Mouse (Mus musculus): Measurements from ENCODE around the gene Smad9. TPM values are rescaled to one million over a fixed set of nuclear protein-coding genes. Genes with fewer than 3 reads are reported as not detected.
A peak's percentile ranks its signal among the peaks of the same experiment; 100 is the strongest.

The Smad9 gene
- polyA plus RNA-seq, 1 experiment: not detected

- H3K9ac ChIP-seq (ENCODE audit: low read depth, poor library complexity, severe bottlenecking): peak overlapping the region; percentile 82
- TF ChIP-seq POLR2A (IDR thresholded peaks at IDR 0.05; ENCODE audit: insufficient read depth, low read length) (no peak), CTCF (IDR thresholded peaks at IDR 0.05; ENCODE audit: low read depth, low read length) (no peak), EP300 (IDR thresholded peaks at IDR 0.05; ENCODE audit: insufficient read depth, low read depth, low read length) (no peak)
- H3K9me3 ChIP-seq (replicated peaks; ENCODE audit: control insufficient read depth, insufficient read depth, low read length, poor library complexity, severe bottlenecking): no peaks in the 10 kb centered on the region
- H3K27me3 ChIP-seq (ENCODE audit: control insufficient read depth, insufficient read depth, low read length, poor library complexity, severe bottlenecking): no peaks in the 10 kb centered on the region
- peaks cover 30% of the 10 kb centered on the region for H3K36me3 ChIP-seq (ENCODE audit: control insufficient read depth, insufficient read depth, low read length, poor library complexity, severe bottlenecking)
- H3K4me1 ChIP-seq (ENCODE audit: control insufficient read depth, insufficient read depth, low read length): no peaks in the 10 kb centered on the region
- peak overlapping the region; percentile 99 for H3K4me3 ChIP-seq (ENCODE audit: low read depth, low read length)
- peak overlapping the region; percentile 75 for H3K27ac ChIP-seq (ENCODE audit: insufficient read depth, low read length)
These were observed 20.8 kb upstream of the Smad9 start for GRCm38 (mm10) chr3:54734411-54735246.

- Histone ChIP-seq H3K36me3 (ENCODE audit: control insufficient read depth, insufficient read depth, low read length, poor library complexity, severe bottlenecking) (peaks cover 24% of the 10 kb centered on the region), H3K9me3 (replicated peaks; ENCODE audit: control insufficient read depth, insufficient read depth, low read length, poor library complexity, severe bottlenecking) (no peaks in the 10 kb centered on the region), H3K27ac (ENCODE audit: insufficient read depth, low read length) (peak within 1 kb of the TSS; percentile 75), H3K9ac (ENCODE audit: low read depth, poor library complexity, severe bottlenecking) (peak within 1 kb of the TSS; percentile 82), H3K4me1 (ENCODE audit: control insufficient read depth, insufficient read depth, low read length) (no peaks in the 10 kb centered on the region), H3K4me3 (ENCODE audit: low read depth, low read length) (peak within 1 kb of the TSS; percentile 99), H3K27me3 (ENCODE audit: control insufficient read depth, insufficient read depth, low read length, poor library complexity, severe bottlenecking) (no peaks in the 10 kb centered on the region)
- TF ChIP-seq CTCF (IDR thresholded peaks at IDR 0.05; ENCODE audit: low read depth, low read length): peak; percentile 88
- no peak for TF ChIP-seq EP300 (IDR thresholded peaks at IDR 0.05; ENCODE audit: insufficient read depth, low read depth, low read length)
- TF ChIP-seq POLR2A (IDR thresholded peaks at IDR 0.05; ENCODE audit: insufficient read depth, low read length): peak; percentile 61
These were observed 19.9 kb upstream of the Smad9 start, which contains the start of the genes Exosc8 and Alg5 for GRCm38 (mm10) chr3:54735247-54736046. Gene Exosc8 (minus strand): TSS chr3:54735393. Gene Alg5 (plus strand): TSS chr3:54735539.

- H3K36me3 ChIP-seq (ENCODE audit: control insufficient read depth, insufficient read depth, low read length, poor library complexity, severe bottlenecking): peaks cover 18% of the 10 kb centered on the region
- no peaks in the 10 kb centered on the region for H3K4me1 ChIP-seq (ENCODE audit: control insufficient read depth, insufficient read depth, low read length)
- H3K9ac ChIP-seq (ENCODE audit: low read depth, poor library complexity, severe bottlenecking): peak overlapping the region; percentile 82
- no peak overlapping the region for H3K27ac ChIP-seq (ENCODE audit: insufficient read depth, low read length)
- H3K9me3 ChIP-seq (replicated peaks; ENCODE audit: control insufficient read depth, insufficient read depth, low read length, poor library complexity, severe bottlenecking): no peaks in the 10 kb centered on the region
- TF ChIP-seq CTCF (IDR thresholded peaks at IDR 0.05; ENCODE audit: low read depth, low read length): no peak
- TF ChIP-seq POLR2A (IDR thresholded peaks at IDR 0.05; ENCODE audit: insufficient read depth, low read length): no peak
- TF ChIP-seq EP300 (IDR thresholded peaks at IDR 0.05; ENCODE audit: insufficient read depth, low read depth, low read length): no peak
- no peaks in the 10 kb centered on the region for H3K27me3 ChIP-seq (ENCODE audit: control insufficient read depth, insufficient read depth, low read length, poor library complexity, severe bottlenecking)
- H3K4me3 ChIP-seq (ENCODE audit: low read depth, low read length): peak overlapping the region; percentile 94
These were observed 19.1 kb upstream of the Smad9 start for GRCm38 (mm10) chr3:54736101-54736927.

- Histone ChIP-seq H3K4me3 (ENCODE audit: low read depth, low read length) (no peak overlapping the region), H3K36me3 (ENCODE audit: control insufficient read depth, insufficient read depth, low read length, poor library complexity, severe bottlenecking) (peaks cover 20% of the 10 kb centered on the region), H3K27me3 (ENCODE audit: control insufficient read depth, insufficient read depth, low read length, poor library complexity, severe bottlenecking) (no peaks in the 10 kb centered on the region), H3K9me3 (replicated peaks; ENCODE audit: control insufficient read depth, insufficient read depth, low read length, poor library complexity, severe bottlenecking) (no peaks in the 10 kb centered on the region), H3K27ac (ENCODE audit: insufficient read depth, low read length) (no peak overlapping the region), H3K4me1 (ENCODE audit: control insufficient read depth, insufficient read depth, low read length) (no peaks in the 10 kb centered on the region), H3K9ac (ENCODE audit: low read depth, poor library complexity, severe bottlenecking) (no peak overlapping the region)
- TF ChIP-seq POLR2A (IDR thresholded peaks at IDR 0.05; ENCODE audit: insufficient read depth, low read length) (no peak), CTCF (IDR thresholded peaks at IDR 0.05; ENCODE audit: low read depth, low read length) (no peak), EP300 (IDR thresholded peaks at IDR 0.05; ENCODE audit: insufficient read depth, low read depth, low read length) (no peak)
These were observed 18.1 kb upstream of the Smad9 start for GRCm38 (mm10) chr3:54737317-54737716.

GRCm38 (mm10) chr3:54741965-54742364, 13.4 kb upstream of the Smad9 start:
- Histone ChIP-seq H3K27ac (ENCODE audit: insufficient read depth, low read length) (no peak overlapping the region), H3K9ac (ENCODE audit: low read depth, poor library complexity, severe bottlenecking) (no peak overlapping the region), H3K36me3 (ENCODE audit: control insufficient read depth, insufficient read depth, low read length, poor library complexity, severe bottlenecking) (peaks cover 24% of the 10 kb centered on the region), H3K4me1 (ENCODE audit: control insufficient read depth, insufficient read depth, low read length) (no peaks in the 10 kb centered on the region), H3K27me3 (ENCODE audit: control insufficient read depth, insufficient read depth, low read length, poor library complexity, severe bottlenecking) (no peaks in the 10 kb centered on the region), H3K9me3 (replicated peaks; ENCODE audit: control insufficient read depth, insufficient read depth, low read length, poor library complexity, severe bottlenecking) (no peaks in the 10 kb centered on the region), H3K4me3 (ENCODE audit: low read depth, low read length) (no peak overlapping the region)
- TF ChIP-seq EP300 (IDR thresholded peaks at IDR 0.05; ENCODE audit: insufficient read depth, low read depth, low read length) (no peak), POLR2A (IDR thresholded peaks at IDR 0.05; ENCODE audit: insufficient read depth, low read length) (no peak), CTCF (IDR thresholded peaks at IDR 0.05; ENCODE audit: low read depth, low read length) (no peak)
